Mouse (Mus musculus) layer of hippocampus, postnatal 14 days (tissue): Measurements from ENCODE around the gene Ager. TPM values are rescaled to one million over a fixed set of nuclear protein-coding genes. Genes with fewer than 3 reads are reported as not detected.

Experiments
- DNase-seq, 2 experiments: peaks; one replicate each; pipeline ENCODE4 v3.0.0; 2021 to 2022; ENCODE audit warnings: low spot score in 2 of 2, mixed read lengths in 1 of 2
- total RNA-seq, 2 experiments: library from RNA; stranded (reverse); gene quantifications; 2 replicates each; pipeline ENCODE4 v1.2.3; 2021

Ager gene
- total RNA-seq, 2 experiments from 2014 or later = 1.2 to 1.5 TPM

GRCm38 (mm10) chr17:34630761-34631301 is 33.2 kb downstream of the Ager start:
- no peak for DNase-seq

GRCm38 (mm10) chr17:34631647-34632046 is 34.0 kb downstream of the Ager start:
- DNase-seq = no peak

- peak; percentile 80 to 93 for DNase-seq
These were observed 34.6 kb downstream of the Ager start for GRCm38 (mm10) chr17:34632261-34632691.

GRCm38 (mm10) chr17:34635671-34636070 is 38.0 kb downstream of the Ager start:
- no peak for DNase-seq

GRCm38 (mm10) chr17:34637459-34637858 is 39.8 kb downstream of the Ager start:
- DNase-seq = no peak

- no peak for DNase-seq
These were observed 42.0 kb downstream of the Ager start for GRCm38 (mm10) chr17:34639461-34640255.

GRCm38 (mm10) chr17:34640778-34641601 is 43.3 kb downstream of the Ager start:
- peak in 1 of 2 experiments; percentile 73 for DNase-seq

GRCm38 (mm10) chr17:34641945-34642344 is 44.3 kb downstream of the Ager start:
- no peak for DNase-seq

- no peak for DNase-seq
These were observed 45.7 kb downstream of the Ager start for GRCm38 (mm10) chr17:34643379-34643778.

GRCm38 (mm10) chr17:34643944-34644343 is 46.3 kb downstream of the Ager start:
- DNase-seq = no peak

- DNase-seq = peak; percentile 95 to 98
These were observed 46.9 kb downstream of the Ager start, which contains the start of gene Fkbpl for GRCm38 (mm10) chr17:34644608-34645007. Gene Fkbpl, plus strand, starts transcription at chr17:34644764.

- DNase-seq = no peak
These were observed 47.7 kb downstream of the Ager start for GRCm38 (mm10) chr17:34645256-34645829.

- DNase-seq = peak in 1 of 2 experiments; percentile 2
These were observed 48.3 kb downstream of the Ager start for GRCm38 (mm10) chr17:34645831-34646511.

- peak; percentile 92 to 98 for DNase-seq
These were observed 49.5 kb downstream of the Ager start, which contains the start of gene Atf6b for GRCm38 (mm10) chr17:34646906-34647787. Gene Atf6b, plus strand, starts transcription at chr17:34647146.

GRCm38 (mm10) chr17:34648141-34648890 is 50.7 kb downstream of the Ager start:
- DNase-seq = no peak

GRCm38 (mm10) chr17:34649106-34649864 is 51.6 kb downstream of the Ager start:
- no peak for DNase-seq
